Mouse (Mus musculus): ENCODE measurements around the gene Tsc22d1.

Gene Tsc22d1

GRCm38 (mm10) chr14:76414862-76415780 is at the start of gene Tsc22d1:
Gene Tsc22d1, plus strand, starts transcription at chr14:76414961.
- DNase-seq (ENCODE audit: low spot score in 2 of 2), result peak in 1 of 2 experiments; percentile 44

- DNase-seq (ENCODE audit: low spot score in 2 of 2), result no peak
Measured at GRCm38 (mm10) chr14:76373638-76374037, 41.1 kb upstream of the Tsc22d1 start.

- no peak for DNase-seq (ENCODE audit: low spot score in 2 of 2)
Measured at GRCm38 (mm10) chr14:76374601-76375000, 40.2 kb upstream of the Tsc22d1 start.

- no peak for DNase-seq (ENCODE audit: low spot score in 2 of 2)
Measured at GRCm38 (mm10) chr14:76376561-76376960, 38.2 kb upstream of the Tsc22d1 start.

- no peak for DNase-seq (ENCODE audit: low spot score in 2 of 2)
Measured at GRCm38 (mm10) chr14:76379411-76379810, 35.4 kb upstream of the Tsc22d1 start.

GRCm38 (mm10) chr14:76388025-76388424 is 26.7 kb upstream of the Tsc22d1 start:
- DNase-seq (ENCODE audit: low spot score in 2 of 2), result no peak

- DNase-seq (ENCODE audit: low spot score in 2 of 2), result no peak
Measured at GRCm38 (mm10) chr14:76398251-76398650, 16.5 kb upstream of the Tsc22d1 start.

GRCm38 (mm10) chr14:76402574-76402973 is 12.2 kb upstream of the Tsc22d1 start:
- no peak for DNase-seq (ENCODE audit: low spot score in 2 of 2)

- DNase-seq (ENCODE audit: low spot score in 2 of 2), result no peak
Measured at GRCm38 (mm10) chr14:76409111-76409510, 5.7 kb upstream of the Tsc22d1 start.

- no peak for DNase-seq (ENCODE audit: low spot score in 2 of 2)
Measured at GRCm38 (mm10) chr14:76413773-76414121, 1.0 kb upstream of the Tsc22d1 start.

GRCm38 (mm10) chr14:76414122-76414861 is 469 bp upstream of the Tsc22d1 start:
- DNase-seq (ENCODE audit: low spot score in 2 of 2), result peak; percentile 98 to 99

- peak in 1 of 2 experiments; percentile 45 for DNase-seq (ENCODE audit: low spot score in 2 of 2)
Measured at GRCm38 (mm10) chr14:76415781-76416301, 1.1 kb downstream of the Tsc22d1 start.

- DNase-seq (ENCODE audit: low spot score in 2 of 2), result no peak
Measured at GRCm38 (mm10) chr14:76416366-76417040, 1.7 kb downstream of the Tsc22d1 start.

- no peak for DNase-seq (ENCODE audit: low spot score in 2 of 2)
Measured at GRCm38 (mm10) chr14:76417346-76417745, 2.6 kb downstream of the Tsc22d1 start.

- no peak for DNase-seq (ENCODE audit: low spot score in 2 of 2)
Measured at GRCm38 (mm10) chr14:76420726-76421125, 6.0 kb downstream of the Tsc22d1 start.

- DNase-seq (ENCODE audit: low spot score in 2 of 2), result no peak
Measured at GRCm38 (mm10) chr14:76421162-76421561, 6.4 kb downstream of the Tsc22d1 start.

- DNase-seq (ENCODE audit: low spot score in 2 of 2), result no peak
Measured at GRCm38 (mm10) chr14:76425422-76425821, 10.7 kb downstream of the Tsc22d1 start.

- DNase-seq (ENCODE audit: low spot score in 2 of 2), result no peak
Measured at GRCm38 (mm10) chr14:76425986-76426530, 11.3 kb downstream of the Tsc22d1 start.

GRCm38 (mm10) chr14:76428855-76429254 is 14.1 kb downstream of the Tsc22d1 start:
- DNase-seq (ENCODE audit: low spot score in 2 of 2), result no peak

- no peak for DNase-seq (ENCODE audit: low spot score in 2 of 2)
Measured at GRCm38 (mm10) chr14:76431918-76432317, 17.2 kb downstream of the Tsc22d1 start.

- no peak for DNase-seq (ENCODE audit: low spot score in 2 of 2)
Measured at GRCm38 (mm10) chr14:76432369-76432768, 17.6 kb downstream of the Tsc22d1 start.

GRCm38 (mm10) chr14:76432816-76433215 is 18.1 kb downstream of the Tsc22d1 start:
- DNase-seq (ENCODE audit: low spot score in 2 of 2), result no peak

Measured in urinary bladder, postnatal 4 days (tissue).